Mouse (Mus musculus) neural tube, embryonic 11.5 days (tissue): ENCODE data around the gene Fundc2. TPM values are rescaled to one million over a fixed set of nuclear protein-coding genes. Genes with fewer than 3 reads are reported as not detected.

ENCODE experiments used
- ATAC-seq: fragments of 200-750 bp; cut with Nextera tagmentation; 2 replicates; pipeline ENCODE4 v1.8.0; 2017; ENCODE audit warnings: moderate number of reproducible peaks, mild to moderate bottlenecking, moderate TSS enrichment, moderate library complexity; ENCODE audit not compliant: insufficient read depth, low FRiP score, low TSS enrichment
- DNase-seq: peaks from one replicate; pipeline ENCODE4 v3.0.0-alpha.2; 2015; ENCODE audit warnings: low spot score
- H3K27ac ChIP-seq: fragments of 300-500 bp; sonication (generic); 2 replicates; pipeline ENCODE4 v1.5.1; 2014; ENCODE audit warnings: low read depth, mild to moderate bottlenecking, low read length
- H3K27me3 ChIP-seq: fragments of 300-500 bp; sonication (generic); 2 replicates; pipeline ENCODE4 v1.6.1; 2014; ENCODE audit warnings: mild to moderate bottlenecking, low read length, mixed read lengths; ENCODE audit not compliant: control insufficient read depth, insufficient read depth
- H3K36me3 ChIP-seq: fragments of 300-500 bp; sonication (generic); 2 replicates; pipeline ENCODE4 v1.6.1; 2014; ENCODE audit warnings: mild to moderate bottlenecking, low read length, moderate library complexity, mixed read lengths; ENCODE audit not compliant: control insufficient read depth, insufficient read depth
- H3K4me1 ChIP-seq: fragments of 300-500 bp; sonication (generic); 2 replicates; pipeline ENCODE4 v1.6.1; 2014; ENCODE audit warnings: low read length, mixed read lengths; ENCODE audit not compliant: control insufficient read depth, insufficient read depth
- H3K4me2 ChIP-seq: fragments of 300-500 bp; sonication (generic); 2 replicates; pipeline ENCODE4 v1.6.1; 2014; ENCODE audit warnings: low read depth, mild to moderate bottlenecking, moderate library complexity
- H3K4me3 ChIP-seq: fragments of 300-500 bp; sonication (generic); 2 replicates; pipeline ENCODE4 v1.5.1; 2014; ENCODE audit warnings: low read depth, low read length
- H3K9ac ChIP-seq: fragments of 300-500 bp; sonication (generic); 2 replicates; pipeline ENCODE4 v1.6.1; 2014; ENCODE audit warnings: mild to moderate bottlenecking, low read length
- H3K9me3 ChIP-seq: fragments of 300-500 bp; sonication (generic); 2 replicates; pipeline ENCODE4 v1.6.1; 2016; ENCODE audit warnings: low read length; ENCODE audit not compliant: control insufficient read depth
- WGBS: fragments of 180-500 bp; shearing (Covaris S2); extraction: QIAGEN DNeasy Blood & Tissue Kit; methylation state at CpG from one replicate; pipeline ENCODE4 v1.1.7; 2014; 5-methylcytosine and 5-hydroxymethylcytosine counted together
- polyA plus RNA-seq: library from polyadenylated mRNA; unstranded; fragments of >200 nt; fragmentation: Nextera tagmentation; extraction: Ambion mirVana; gene quantifications from 2 replicates; pipeline ENCODE4 v1.2.1, GENCODE M21; 2014

The Fundc2 gene
- 39.4 and 40.1 TPM in 2 replicates for polyA plus RNA-seq

DNA sequence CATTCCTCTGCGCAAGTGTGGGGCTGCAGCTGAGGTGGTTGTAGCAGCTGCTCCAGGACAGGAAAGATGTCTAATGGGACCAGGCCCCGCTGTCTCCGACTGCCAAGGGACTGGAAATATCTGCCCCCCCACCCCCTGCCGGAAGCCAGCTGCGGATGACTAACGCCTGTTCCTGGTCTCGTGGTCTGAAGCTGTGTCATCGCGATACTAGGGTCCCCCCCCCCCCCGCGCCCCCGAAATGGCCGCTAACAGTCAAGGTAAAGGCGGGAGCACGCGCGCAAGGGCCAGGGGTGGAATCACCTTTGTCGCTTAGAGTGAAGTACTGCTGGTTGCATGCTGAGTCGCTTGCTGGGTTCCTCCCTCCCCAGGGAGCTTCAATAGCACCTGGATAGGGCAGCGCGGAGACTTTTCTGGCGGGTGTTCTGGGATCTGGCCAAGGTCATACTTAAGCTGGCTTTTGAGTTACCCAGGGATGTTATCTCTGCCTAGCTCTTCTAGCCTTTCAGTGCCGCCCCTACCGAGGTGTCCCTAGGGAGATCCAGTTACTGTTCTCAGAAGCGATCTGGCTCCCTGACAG, at the start of gene Fundc2, which contains the start of gene F8:
TSS of gene Fundc2 (plus strand) at position 205 of the 577 bp plus-strand sequence.
TSS of gene F8 (minus strand) at position 421 of the 577 bp plus-strand sequence.
- WGBS, result 16% methylated on average over 10 of the region's 25 CpGs
- H3K9me3 ChIP-seq, result no peaks in the 10 kb centered on the region
- peak within 1 kb of the TSS; percentile 55 for H3K9ac ChIP-seq
- peak; percentile 92 for ATAC-seq
- peak within 1 kb of the TSS; percentile 39 for H3K4me2 ChIP-seq
- peak; percentile 83 for DNase-seq
- H3K4me3 ChIP-seq, result peak within 1 kb of the TSS; percentile 43
- no peaks in the 10 kb centered on the region for H3K27me3 ChIP-seq
- H3K36me3 ChIP-seq, result no peaks in the 10 kb centered on the region
- 0 out of 2 replicates have a peak within 1 kb of the TSS, but pooled peaks have one; percentile 46 for H3K27ac ChIP-seq
- no peaks in the 10 kb centered on the region for H3K4me1 ChIP-seq

DNA sequence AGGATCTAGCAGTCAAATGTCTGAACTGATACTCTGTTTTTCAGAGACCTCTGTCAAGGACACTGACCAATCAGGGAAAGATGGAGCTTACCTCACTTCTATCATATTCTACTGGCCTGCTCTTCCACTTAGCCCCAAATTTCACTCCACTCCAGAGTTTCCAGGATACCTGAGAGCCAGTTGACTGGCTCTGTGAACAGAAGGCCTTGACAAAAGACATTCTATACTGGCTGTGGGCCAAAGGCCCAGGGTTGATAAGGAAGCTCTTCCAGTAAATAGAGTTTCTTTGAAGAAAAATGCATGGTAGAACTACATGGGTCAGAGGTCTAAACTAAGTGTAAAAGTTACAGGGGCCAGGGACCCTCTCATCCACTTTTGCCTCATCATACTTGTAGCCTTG, 12.0 kb upstream of the Fundc2 start:
- Histone ChIP-seq H3K4me2 (no peak overlapping the region), H3K27ac (no peak overlapping the region), H3K4me1 (no peaks in the 10 kb centered on the region), H3K9ac (no peak overlapping the region), H3K27me3 (no peaks in the 10 kb centered on the region), H3K4me3 (no peak overlapping the region), H3K9me3 (no peaks in the 10 kb centered on the region), H3K36me3 (no peaks in the 10 kb centered on the region)
- no peak for ATAC-seq
- no peak for DNase-seq

- no peak for ATAC-seq
- Histone ChIP-seq H3K4me3 (no peak overlapping the region), H3K4me1 (no peaks in the 10 kb centered on the region), H3K27ac (no peak overlapping the region), H3K9ac (no peak overlapping the region), H3K9me3 (no peaks in the 10 kb centered on the region), H3K36me3 (no peaks in the 10 kb centered on the region), H3K27me3 (no peaks in the 10 kb centered on the region), H3K4me2 (no peak overlapping the region)
- no peak for DNase-seq
- 83% methylated on average over 2 of the region's 2 CpGs for WGBS
These were observed 9.4 kb upstream of the Fundc2 start for GRCm38 (mm10) chrX:75372666-75373425.

DNA sequence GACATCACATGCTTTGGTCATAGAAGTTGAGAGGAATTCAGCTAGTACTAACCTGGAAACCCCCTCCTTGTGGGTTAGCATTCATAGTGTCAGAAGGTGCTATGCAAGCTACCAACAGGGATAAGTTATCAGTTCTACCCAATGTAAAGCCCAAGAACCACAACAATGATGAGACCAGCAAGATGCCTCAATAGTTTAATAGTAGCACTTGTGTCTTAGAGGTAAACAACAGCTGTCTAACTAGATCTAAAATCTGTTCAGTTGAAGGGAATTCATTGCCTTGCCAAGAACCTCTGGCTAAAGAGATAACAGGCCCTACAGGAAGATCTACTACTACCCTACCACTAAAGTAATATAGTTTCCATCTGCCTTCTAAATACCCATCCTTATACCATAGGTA, 5.4 kb upstream of the Fundc2 start:
- no peaks in the 10 kb centered on the region for H3K9me3 ChIP-seq
- no peaks in the 10 kb centered on the region for H3K4me1 ChIP-seq
- H3K27me3 ChIP-seq, result no peaks in the 10 kb centered on the region
- ATAC-seq, result no peak
- H3K4me2 ChIP-seq, result no peak overlapping the region
- H3K9ac ChIP-seq, result no peak overlapping the region
- no peak overlapping the region for H3K27ac ChIP-seq
- no peaks in the 10 kb centered on the region for H3K36me3 ChIP-seq
- DNase-seq, result no peak
- H3K4me3 ChIP-seq, result no peak overlapping the region

- no peak for DNase-seq
- 84% methylated on average over 1 of the region's 1 CpGs for WGBS
These were observed 1.0 kb upstream of the Fundc2 start for GRCm38 (mm10) chrX:75381176-75381575.

GRCm38 (mm10) chrX:75381699-75382098, 500 bp upstream of the Fundc2 start:
- Histone ChIP-seq H3K4me1 (no peaks in the 10 kb centered on the region), H3K9ac (no peak overlapping the region), H3K4me3 (peak overlapping the region; percentile 43; the same call in 1 of the 2 replicates), H3K27me3 (no peaks in the 10 kb centered on the region), H3K9me3 (no peaks in the 10 kb centered on the region), H3K27ac (no peak overlapping the region), H3K4me2 (no peak overlapping the region), H3K36me3 (no peaks in the 10 kb centered on the region)
- 73% methylated on average over 5 of the region's 5 CpGs for WGBS
- ATAC-seq, result no peak; the same call in 1 of the 2 replicates
- DNase-seq, result no peak

More at GRCm38 (mm10) chrX:75381176-75381575, 1.0 kb upstream of the Fundc2 start:
- Histone ChIP-seq H3K9ac (no peak overlapping the region), H3K4me3 (no peak overlapping the region), H3K9me3 (no peaks in the 10 kb centered on the region), H3K4me1 (no peaks in the 10 kb centered on the region), H3K27ac (no peak overlapping the region), H3K27me3 (no peaks in the 10 kb centered on the region), H3K36me3 (no peaks in the 10 kb centered on the region), H3K4me2 (no peak overlapping the region)
- ATAC-seq, result no peak

DNA sequence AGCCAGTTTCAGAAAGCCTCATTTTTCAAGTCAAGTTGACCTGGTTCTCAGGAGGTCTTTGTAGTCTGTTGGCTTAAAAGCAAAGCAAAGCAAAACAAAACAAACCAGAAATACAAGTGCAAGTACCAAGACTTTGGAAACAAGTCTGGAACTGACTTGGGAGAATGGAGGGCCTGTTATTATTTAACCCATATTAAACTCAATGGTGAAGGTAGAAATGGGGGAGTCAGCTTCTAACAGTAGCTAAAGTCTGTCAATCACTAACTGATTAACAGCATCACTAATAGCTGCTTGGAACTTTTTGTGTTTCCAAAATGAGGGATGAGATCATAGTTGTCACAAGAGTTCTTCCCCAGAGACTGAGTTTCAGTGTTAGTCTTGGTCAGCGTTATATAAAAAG, 17.3 kb downstream of the Fundc2 start:
- Histone ChIP-seq H3K27me3 (no peaks in the 10 kb centered on the region), H3K36me3 (no peaks in the 10 kb centered on the region), H3K9me3 (no peaks in the 10 kb centered on the region), H3K9ac (no peak overlapping the region), H3K4me1 (no peaks in the 10 kb centered on the region), H3K27ac (no peak overlapping the region), H3K4me3 (no peak overlapping the region), H3K4me2 (no peak overlapping the region)
- no peak for DNase-seq
- ATAC-seq, result no peak
- WGBS, result 89% methylated on average over 1 of the region's 1 CpGs

DNA sequence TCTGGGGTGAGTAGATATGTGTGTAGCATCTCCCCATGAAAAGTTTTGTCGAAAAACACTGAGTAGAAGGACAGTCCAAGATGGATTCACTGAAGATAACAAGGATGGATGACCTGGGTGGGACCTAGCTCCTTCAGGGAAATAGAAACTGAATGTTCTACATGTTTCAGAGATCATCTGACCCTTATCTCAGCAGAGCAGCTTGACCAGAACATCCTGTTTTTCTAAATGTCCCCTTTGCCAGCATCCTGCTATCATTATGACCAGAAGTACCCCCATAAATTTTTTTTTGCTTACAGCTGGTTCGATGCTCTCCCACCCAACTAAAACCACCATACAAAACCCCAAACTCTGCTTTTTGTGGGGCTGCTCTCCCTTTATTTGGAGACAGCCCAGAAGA, 20.5 kb downstream of the Fundc2 start:
- Histone ChIP-seq H3K9me3 (no peaks in the 10 kb centered on the region), H3K27me3 (no peaks in the 10 kb centered on the region), H3K4me2 (no peak overlapping the region), H3K36me3 (no peaks in the 10 kb centered on the region), H3K27ac (no peak overlapping the region), H3K4me3 (no peak overlapping the region), H3K9ac (no peak overlapping the region), H3K4me1 (no peaks in the 10 kb centered on the region)
- no peak for ATAC-seq
- DNase-seq, result no peak
- 84% methylated on average over 2 of the region's 2 CpGs for WGBS

DNA sequence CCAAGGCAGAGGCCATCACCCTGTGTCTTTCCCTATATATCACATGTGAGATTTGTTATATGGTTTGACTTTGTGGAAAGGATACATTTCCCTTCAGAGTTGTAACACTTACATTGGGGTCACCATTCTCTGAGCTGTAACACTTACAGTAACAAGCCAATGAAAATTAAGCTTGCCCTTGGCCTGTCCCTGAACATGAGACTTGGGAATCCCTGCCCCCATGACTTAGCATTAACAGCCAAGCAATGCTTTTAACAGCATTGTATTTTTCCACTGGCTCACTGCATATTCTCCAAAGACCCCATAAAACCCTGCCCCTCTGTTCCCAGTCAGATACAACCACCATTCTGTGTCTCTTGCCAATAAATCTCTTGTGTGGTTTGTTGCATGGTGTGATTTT, 21.2 kb downstream of the Fundc2 start:
- Histone ChIP-seq H3K4me3 (no peak overlapping the region), H3K4me2 (no peak overlapping the region), H3K27ac (no peak overlapping the region), H3K9me3 (no peaks in the 10 kb centered on the region), H3K36me3 (no peaks in the 10 kb centered on the region), H3K27me3 (no peaks in the 10 kb centered on the region), H3K4me1 (no peaks in the 10 kb centered on the region), H3K9ac (no peak overlapping the region)
- ATAC-seq (no peak), DNase-seq (no peak)
